Mouse (Mus musculus) thymus, postnatal 0 days (tissue): ENCODE data around the gene Mrps33. TPM values are rescaled to one million over a fixed set of nuclear protein-coding genes. Genes with fewer than 3 reads are reported as not detected.

ENCODE experiments used
- DNase-seq: peaks from one replicate; pipeline ENCODE4 v3.0.0-alpha.2; 2015; ENCODE audit warnings: low spot score
- polyA plus RNA-seq: library from polyadenylated mRNA; unstranded; fragments of >200 nt; fragmentation: Nextera tagmentation; extraction: Ambion mirVana; gene quantifications from 2 replicates; pipeline ENCODE4 v1.2.1, GENCODE M21; 2015

Mrps33 gene
- polyA plus RNA-seq, 1 experiment from 2014 or later: 263 TPM

DNA sequence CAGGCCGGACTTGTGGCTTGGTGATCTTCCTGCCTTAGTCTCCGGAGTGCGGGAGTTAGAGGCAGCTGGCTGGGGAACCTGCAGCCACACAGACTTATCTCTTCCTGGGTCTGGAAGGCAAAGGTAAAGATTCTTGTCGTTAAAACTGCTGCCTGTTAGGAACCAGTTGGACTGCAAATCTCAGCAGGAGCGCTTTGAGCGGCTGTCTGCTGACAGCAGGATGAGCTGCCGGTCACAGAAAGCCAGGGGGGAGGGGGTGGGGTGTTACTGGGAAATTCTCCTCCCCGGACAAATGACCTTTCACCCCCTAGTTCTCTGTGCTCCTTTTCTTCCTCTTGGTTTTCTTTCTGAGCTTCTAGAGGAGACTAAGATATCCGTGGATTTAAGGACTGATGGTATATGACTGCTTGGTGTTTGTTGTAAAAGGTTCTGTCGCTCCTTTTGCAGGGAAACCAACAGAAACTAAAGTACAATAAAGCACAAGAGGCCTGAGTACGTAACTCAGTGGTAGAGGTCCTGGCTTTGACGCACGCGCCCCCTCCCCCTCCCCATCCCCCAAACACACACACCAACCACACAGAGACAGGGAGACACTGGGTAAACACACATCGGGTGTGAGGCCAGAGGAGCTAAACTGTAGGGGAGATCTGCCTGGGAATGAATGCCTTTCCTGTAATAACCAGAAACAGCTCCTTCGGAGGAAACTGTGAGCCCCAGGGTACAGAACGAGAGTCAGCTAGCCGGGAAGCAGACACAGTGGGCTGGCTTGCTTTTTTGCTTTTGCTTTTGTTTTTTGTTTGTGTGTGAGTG, 29.7 kb downstream of the Mrps33 start:
- peak; percentile 9 for DNase-seq

DNA sequence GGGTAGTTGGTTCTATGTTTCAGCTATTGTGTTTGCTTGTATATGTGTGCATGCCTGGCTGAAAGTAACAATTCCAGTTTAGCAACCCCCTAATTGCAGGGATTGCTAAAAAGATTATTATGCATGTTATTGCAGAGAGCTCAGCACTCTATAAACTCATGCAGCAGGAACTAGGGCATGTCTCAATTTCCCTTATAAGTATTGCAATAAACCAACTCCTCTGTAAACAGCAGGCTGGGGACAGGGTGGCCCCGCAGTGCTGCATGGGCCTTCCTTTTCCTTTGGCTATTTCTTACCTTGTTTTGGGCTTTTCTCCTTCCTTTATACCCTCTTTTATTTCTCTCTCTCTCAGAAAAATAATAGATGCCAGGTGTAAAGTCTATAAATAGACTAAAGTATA, 32.3 kb downstream of the Mrps33 start:
- DNase-seq: no peak

DNA sequence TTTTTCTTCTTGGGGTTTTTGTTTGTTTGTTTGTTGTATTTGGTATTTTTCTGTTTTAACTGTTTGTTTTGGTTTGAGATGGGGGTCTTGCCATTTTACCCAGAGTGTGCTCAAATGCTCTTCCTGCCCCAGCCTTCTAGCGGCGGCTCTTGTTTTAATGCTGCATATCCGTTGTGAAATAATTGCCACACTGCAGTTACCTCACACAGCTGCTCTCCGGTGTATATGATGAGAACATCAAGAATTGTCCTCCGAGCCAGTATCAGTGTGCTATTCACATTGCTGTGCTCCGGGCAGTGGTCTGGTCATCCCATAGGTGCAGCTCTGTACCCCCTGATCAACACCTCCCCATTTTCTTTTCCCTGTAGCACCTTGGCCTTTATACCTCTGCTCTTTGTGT, 34.5 kb downstream of the Mrps33 start:
- no peak for DNase-seq

DNA sequence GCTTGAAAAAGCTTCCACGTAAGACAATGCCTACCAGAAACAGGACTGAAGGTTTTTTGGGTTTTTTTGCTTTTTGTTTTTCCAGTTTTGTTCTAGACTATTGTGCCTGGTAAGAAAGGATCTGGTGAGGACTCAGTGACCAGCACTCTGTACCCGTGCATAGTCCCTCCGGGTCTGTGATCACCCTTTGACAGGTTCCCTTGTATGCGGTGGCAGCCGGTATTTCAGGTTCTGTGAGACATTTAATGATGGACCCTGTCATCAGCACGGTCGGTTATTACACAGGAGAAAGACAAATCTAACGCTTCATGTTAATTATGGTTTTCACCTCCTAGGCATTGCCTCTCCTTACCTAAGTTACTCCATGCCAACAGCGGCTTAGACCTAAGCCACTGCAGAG, 35.8 kb downstream of the Mrps33 start:
- no peak for DNase-seq

DNA sequence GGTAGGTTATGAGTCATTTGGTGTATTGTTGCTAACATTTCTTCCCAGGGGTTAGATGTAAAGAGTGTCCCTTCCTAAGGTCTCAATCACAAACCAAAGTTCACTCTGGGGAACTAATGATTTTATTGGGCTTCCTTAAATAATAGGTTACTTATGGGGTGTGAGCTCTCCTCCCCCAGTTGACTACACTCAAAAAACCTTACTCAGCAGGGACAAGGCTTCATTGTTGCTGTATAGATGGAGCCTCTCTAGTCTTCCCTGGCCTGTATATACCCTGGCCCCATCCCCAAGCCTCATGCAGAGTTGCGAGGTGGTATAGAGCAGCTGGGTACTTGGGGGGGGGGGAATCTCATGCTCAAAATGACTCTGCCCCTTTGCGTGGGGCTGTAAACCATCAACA, 53.6 kb downstream of the Mrps33 start:
- DNase-seq: no peak

Other genes with a start within 250 kb of the Mrps33 start
- 27.9 and 29.0 TPM in 2 replicates for gene Adck2, start 237.1 kb downstream of the Mrps33 start, polyA plus RNA-seq
- gene Gm42420, start 225.2 kb downstream of the Mrps33 start, polyA plus RNA-seq: 2.3 and 2.7 TPM in 2 replicates
- gene Ndufb2, start 218.4 kb downstream of the Mrps33 start, polyA plus RNA-seq: 335 and 367 TPM in 2 replicates
- 5.3 and 7.1 TPM in 2 replicates for gene Braf, start 85.5 kb downstream of the Mrps33 start, polyA plus RNA-seq
- gene Tmem178b, start 62.3 kb upstream of the Mrps33 start, polyA plus RNA-seq: 0.08 TPM in 1 of 2 replicates, not detected in the other